Mouse (Mus musculus): Measurements from ENCODE around the gene Chaf1a.
"Not testable (repeated sequence)": the region's sequence is repeated elsewhere in the genome, so short reads cannot be mapped to it uniquely, and the experiment has no call there.

Chaf1a gene

DNA sequence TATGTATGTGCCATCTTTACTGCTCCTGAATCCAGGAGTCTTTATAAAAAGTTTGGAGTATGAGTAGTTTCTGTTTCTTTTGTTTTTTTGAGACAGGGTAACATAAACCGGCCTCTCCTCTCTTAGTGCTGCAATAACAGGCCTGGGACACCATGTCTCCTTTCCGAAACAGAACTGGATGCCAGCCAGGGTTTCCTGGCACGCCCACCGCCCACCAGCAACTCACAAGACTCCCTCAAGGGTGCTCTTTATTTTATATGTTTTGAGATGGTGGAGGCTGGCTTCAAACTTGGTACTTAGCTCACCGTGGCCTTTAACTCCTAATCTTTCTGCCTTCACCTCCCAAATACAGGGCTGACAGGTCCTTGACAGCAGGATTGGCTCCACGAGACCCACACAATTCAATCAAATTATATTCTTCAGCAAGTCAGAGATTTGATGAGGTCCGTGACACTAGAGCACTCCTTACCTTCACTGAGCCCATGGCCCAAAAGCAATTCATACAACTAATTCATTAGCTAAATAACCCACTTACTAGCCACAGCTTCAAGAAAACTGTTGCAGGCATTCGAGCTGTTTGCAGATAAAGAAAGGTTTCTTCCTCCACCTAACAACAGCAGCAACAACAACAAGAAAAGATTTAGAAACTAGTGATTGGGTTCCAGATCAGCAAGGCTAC is 1.5 kb upstream of the Chaf1a start:
- DNase-seq (ENCODE audit: low read depth, low spot score), result no peak

DNA sequence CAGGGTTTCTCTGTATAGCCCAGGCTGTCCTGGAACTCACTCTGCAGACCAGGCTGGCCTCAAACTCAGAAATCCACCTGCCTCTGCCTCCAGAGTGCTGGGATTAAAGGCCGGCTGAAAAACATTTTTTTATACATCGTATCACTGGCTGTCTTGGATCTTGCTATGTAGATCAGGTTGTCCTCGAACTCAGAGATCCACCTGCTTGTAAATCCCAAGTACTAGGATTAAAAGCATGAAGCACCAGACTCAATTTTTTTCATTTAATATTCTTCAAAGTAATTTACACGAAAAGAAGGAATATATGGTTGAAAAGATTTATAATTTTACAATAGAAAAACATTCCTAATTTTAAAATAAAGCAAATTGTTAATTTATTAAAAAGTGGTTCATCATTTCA is 894 bp upstream of the Chaf1a start:
- no peak for DNase-seq (ENCODE audit: low read depth, low spot score)

DNA sequence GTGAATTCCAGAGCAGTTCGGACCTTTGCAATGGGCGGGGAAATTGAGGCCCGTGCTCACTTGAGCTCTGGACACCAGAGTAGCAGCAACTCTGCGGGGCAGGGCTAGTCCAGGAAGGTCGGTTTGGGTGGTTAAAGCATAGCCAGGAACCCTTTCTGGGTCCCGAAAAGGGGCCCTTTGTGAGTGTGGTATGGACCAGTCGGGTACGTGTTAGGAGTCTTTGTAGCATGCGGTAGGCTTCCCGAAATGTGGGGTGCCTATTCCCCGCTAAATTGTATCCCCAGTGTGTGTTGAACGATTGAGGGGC is 571 bp downstream of the Chaf1a start:
- DNase-seq (ENCODE audit: low read depth, low spot score), result peak; percentile 18

DNA sequence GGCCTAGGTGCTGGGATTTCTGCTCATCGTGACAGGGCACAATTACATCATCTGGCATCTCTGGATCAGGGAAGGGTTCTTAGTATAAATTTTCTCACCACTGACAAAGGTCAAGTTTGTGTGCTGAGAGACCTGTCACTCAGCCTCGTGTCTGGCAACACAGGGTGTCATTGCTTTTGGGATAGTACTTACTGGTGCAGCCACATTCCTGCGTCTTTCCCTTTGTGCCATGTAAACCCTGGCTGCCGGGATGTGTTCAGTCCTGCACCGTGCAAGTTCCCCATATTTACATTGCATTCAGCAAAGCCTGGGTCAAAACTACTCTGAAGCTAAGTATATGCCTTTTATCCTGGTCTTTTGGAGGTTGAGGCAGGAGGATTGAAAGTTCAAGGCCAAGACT is 11.1 kb downstream of the Chaf1a start:
- no peak for DNase-seq (ENCODE audit: low read depth, low spot score)

DNA sequence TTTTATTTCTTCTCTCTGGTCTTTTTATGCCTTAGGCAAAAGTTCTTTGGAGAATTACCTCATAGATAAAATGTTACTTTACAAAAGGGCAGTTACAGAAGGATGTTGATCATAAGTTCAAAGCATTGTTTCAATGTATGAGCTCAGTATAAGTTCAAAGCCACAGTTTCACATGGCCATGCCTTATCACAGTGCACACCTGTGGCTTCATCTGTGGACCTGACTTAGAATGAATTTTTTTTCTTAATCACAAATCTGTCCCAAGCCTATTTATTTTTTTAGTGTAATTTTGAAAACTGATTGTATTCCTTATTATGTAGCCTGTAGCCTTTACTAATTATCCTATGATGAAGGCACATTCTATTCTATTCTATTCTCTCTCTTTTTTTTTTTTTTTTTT is 14.7 kb downstream of the Chaf1a start:
- no peak for DNase-seq (ENCODE audit: low read depth, low spot score)

DNA sequence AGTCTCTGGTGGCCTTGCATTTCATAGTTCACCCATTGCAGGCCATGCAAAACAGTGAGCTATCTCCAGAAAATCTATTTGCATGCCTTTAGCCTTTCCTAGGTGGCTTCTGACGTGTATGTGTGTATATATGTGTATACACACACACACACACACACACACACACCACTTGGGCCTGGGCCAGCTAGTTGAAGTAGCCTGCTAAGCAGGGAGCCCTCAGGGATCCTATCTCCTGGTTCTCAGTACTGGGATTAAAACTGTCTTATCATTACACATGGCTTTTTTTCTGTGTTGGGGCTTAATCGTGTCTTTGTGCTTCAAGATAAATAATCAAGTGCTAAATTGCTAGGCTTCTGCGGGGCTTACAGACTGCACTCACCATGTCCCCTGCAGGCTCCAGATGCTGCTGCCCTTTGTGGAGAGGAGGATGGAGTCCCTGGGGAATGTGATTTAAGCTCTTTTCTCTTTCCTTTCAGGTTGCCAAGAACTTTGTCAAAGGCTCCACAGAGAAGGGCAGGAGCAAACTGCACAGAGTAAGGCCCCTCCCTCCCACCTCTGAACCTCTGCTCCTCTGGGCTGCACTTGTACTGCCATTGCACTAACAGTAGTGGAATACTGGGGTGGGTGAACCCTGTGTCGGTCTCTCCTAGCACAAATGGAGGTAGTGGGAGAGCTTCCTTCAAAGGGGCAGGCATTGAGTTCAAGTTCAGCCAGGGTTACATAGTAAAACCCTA is 15.9 kb downstream of the Chaf1a start:
- DNase-seq (ENCODE audit: low read depth, low spot score), result no peak

DNA sequence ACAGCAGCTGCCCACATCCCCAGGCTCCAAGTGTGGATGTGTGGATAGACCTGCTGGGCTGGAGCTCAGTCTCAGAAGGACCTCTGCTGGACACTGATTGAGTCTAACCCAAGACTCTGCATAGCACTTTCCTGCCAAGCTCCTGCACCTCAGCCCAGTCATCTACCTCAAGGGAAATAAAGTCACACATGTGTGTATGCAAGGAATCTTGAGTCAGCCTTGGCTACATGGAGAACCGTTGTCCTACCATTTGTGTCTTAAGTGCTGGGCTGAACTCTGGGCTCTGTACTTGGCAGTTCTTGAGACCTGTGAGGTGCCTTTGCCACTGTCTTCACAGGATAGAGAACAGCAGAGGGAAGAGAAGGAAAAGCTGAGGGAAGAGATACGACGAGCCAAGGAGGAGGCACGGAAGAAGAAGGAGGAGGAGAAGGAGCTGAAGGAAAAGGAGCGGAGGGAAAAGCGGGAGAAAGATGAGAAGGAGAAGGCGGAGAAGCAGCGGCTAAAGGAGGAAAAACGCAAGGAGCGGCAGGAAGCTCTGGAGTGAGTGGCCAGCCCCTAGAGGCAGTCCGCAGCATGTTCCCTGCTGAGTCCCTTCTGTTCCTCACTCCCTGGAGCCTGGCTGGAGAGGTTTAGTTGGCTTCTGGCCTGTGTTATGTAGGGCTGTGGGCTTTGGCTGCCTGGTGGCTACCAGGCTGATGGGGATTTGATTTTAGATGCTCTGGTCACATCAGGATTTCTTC is 17.3 kb downstream of the Chaf1a start:
- no peak for DNase-seq (ENCODE audit: low read depth, low spot score)

DNA sequence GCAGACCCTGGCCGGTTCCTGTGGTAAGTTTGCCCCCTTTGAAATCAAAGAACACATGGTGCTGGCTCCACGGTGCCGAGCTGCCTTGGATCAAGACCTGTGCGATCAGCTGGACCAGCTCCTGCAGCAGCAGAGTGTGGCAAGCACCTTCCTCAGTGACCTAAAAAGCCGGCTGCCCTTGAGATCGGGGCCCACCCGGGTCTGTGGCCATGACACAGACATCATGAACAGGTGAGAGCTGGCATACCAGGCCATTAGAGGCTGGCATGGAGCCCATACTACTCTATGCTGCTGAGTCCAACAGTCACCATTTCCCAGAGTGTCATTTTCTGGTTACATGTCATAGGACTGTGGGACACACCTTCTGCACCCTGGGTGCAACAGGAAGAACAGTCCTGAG is 21.8 kb downstream of the Chaf1a start:
- DNase-seq (ENCODE audit: low read depth, low spot score), result no peak

DNA sequence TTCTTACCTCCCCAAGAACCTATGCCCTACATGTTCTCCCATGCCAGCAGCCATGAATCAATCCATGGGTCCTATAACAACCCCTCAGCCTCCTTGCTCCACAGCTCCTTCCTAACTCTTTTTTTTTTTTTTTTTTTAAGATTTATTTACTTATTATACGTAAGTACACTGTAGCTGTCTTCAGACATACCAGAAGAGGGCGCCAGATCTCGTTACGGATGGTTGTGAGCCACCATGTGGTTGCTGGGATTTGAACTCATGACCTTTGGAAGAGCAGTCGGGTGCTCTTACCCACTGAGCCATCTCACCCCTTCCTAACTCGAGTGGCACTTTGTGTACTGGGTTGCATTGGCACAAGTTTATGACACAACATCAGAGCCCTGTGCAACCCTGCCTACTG is 25.5 kb downstream of the Chaf1a start:
- DNase-seq (ENCODE audit: low read depth, low spot score), result not testable (repeated sequence)

DNA sequence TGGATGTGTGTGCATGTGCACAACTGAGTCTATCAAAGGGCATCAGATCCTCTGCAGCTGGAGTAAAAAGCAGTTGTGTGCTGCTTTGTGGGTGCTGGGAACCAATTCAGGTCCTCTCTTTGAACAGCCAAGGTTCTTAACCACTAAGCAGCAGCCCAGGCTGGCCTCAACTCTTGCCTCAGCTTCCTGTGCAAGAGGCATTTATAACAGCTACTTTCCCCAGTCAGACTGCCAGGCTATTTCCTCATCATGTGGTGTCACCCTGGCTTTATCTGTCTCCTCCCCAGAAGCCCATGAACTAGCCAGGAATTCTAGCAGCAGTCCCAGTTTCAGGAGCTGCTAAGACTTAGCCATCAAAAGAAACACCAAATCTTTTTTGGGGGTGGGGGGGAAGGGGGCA is 26.2 kb downstream of the Chaf1a start:
- DNase-seq (ENCODE audit: low read depth, low spot score), result no peak

DNA sequence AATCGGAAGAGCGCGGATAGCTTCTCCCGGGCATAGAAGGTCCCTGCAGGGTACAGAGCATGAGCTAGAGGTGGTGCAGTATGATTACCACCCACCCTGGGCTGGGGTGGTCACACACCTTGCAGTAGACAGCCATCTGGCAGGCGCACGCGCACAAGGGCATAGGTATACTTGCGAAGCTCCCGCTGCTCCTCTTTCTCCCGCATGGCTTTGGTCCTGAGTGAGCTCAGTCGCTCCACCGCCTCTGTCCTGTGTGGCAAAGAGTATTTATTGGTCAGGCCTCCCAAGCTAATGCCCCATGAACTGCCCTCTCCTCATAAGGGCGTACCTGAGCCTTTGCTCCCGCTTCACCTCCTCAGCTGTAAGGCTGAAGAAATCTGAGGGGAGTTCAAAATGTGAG is 28.8 kb downstream of the Chaf1a start:
- DNase-seq (ENCODE audit: low read depth, low spot score), result no peak

DNA sequence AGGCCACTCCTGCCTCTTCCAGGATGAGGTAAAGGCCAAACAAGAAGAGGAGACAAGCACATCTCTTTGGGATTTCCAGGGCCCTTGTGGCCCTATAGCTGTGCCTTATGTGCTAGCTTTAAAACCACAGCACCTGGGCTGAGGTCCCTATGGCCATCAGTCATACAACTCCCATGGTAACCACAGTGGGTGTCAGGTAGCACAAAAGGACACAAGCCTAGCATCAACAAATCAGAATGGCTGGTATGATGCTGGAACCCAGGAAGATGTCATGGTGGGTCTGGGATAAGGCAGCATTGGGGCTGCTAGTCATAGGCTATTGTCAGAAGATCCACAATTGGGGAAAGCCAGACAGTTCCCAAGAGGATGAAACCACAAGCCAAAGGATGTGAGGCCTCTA is 30.9 kb downstream of the Chaf1a start:
- DNase-seq (ENCODE audit: low read depth, low spot score), result no peak

DNA sequence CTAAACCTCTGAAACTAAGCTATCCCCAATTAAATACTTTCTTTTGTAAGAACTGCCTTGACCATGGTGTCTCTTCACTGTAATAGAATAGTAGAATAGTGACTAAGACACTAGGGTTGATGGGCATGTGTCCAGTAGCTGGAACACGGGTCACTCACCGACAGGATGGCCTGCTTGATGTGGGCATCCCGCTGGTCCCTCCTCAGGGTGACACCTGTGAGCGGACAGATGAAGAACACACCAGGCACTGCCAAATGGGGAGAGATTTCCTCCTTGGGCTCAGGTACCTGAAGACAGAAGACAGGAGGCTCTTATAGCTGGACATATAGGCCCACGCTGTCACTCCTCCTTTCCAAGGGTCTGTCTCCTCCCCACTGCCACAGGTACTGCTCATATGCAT is 32.0 kb downstream of the Chaf1a start:
- DNase-seq (ENCODE audit: low read depth, low spot score), result no peak

DNA sequence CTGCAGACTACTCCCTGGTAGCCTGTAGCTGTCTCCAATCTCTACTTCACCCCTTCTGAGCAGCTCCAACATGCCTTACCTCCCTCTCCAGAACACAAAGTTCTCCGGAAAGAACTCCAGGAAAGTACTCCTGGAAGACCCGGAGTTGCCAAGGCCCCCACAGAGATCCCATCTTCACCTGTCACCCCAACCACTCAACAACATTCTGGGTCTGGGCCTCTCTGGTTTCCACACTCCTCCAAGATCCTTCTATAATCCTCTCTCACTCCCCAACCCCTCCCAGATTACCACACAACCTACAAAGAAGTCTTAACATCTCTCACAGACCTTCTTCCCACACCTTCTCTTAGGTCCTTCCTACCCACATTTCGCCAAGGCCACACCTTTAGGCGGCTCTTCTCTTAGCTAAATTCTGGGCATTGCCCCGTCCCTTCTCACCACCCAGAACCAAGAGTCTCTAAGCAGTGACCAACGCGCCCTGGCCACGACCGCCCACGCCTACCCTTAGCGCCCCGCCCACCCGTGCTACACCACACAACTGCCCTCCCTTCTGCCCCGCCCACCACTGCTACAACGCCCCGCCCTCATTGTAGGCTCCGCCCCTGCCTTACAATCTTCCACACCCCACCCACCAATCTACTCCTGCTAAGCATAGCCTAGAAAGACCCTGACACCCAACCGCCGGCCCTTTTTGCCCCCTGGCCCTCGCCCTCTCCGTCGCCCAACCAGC is 34.0 kb downstream of the Chaf1a start:
- DNase-seq (ENCODE audit: low read depth, low spot score), result peak; percentile 89

DNA sequence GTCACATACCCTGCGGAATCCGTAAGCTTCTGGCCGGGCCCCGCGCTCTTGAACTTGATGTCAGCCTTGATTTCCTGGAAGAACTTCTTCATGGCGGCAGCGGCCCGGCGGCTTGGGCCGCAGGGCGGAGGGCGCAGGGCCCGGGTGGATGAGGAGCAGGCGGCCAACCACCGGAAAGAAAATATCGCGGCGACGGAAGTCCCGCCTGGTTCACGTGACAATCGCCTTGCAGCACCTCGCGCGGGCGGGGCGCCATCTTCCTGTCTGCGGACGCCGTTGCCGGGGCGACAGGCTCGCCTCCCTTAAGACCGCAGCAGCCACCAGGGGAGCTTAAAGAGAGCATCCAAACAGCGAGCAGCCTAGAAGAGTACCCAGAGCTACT is 34.6 kb downstream of the Chaf1a start, which contains the start of gene Ubxn6:
Gene Ubxn6 (minus strand): TSS at position 202 of the 382 bp plus-strand sequence.
- DNase-seq (ENCODE audit: low read depth, low spot score), result peak; percentile 96

DNA sequence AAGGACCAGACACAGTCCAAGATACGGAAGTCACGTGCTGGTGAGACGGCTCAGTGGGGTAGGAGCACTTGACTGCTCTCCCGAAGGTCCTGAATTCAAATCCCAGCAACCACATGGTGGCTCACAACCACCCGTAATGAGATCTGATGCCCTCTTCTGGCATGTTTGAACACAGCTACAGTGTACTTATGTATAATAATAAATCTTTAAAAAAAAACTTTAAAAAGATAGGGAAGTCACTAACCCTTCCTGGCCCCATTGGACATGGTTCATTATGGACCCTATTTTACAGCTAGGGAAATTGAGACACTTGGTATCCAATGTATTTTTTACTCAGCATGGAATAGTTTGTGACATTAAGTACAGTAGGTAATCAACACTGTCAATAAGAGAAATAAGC is 37.3 kb downstream of the Chaf1a start:
- no peak for DNase-seq (ENCODE audit: low read depth, low spot score)

DNA sequence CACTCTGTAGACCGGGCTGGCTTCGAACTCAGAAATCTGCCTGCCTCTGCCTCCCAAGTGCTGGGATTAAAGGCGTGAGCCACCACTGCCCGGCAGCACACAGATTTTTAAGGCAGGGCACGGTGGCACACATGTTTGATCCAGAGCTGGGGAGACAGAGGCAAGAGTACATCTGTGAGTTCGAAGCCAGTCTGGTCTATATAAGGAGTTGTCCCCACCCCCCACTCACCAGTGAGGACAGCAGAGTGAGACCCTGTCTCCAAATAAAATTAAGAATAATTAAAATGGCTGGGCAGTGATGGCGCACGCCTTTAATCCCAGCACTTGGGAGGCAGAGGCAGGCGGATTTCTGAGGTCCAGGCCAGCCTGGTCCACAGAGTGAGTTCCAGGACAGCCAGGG is 38.1 kb downstream of the Chaf1a start:
- not testable (repeated sequence) for DNase-seq (ENCODE audit: low read depth, low spot score)

DNA sequence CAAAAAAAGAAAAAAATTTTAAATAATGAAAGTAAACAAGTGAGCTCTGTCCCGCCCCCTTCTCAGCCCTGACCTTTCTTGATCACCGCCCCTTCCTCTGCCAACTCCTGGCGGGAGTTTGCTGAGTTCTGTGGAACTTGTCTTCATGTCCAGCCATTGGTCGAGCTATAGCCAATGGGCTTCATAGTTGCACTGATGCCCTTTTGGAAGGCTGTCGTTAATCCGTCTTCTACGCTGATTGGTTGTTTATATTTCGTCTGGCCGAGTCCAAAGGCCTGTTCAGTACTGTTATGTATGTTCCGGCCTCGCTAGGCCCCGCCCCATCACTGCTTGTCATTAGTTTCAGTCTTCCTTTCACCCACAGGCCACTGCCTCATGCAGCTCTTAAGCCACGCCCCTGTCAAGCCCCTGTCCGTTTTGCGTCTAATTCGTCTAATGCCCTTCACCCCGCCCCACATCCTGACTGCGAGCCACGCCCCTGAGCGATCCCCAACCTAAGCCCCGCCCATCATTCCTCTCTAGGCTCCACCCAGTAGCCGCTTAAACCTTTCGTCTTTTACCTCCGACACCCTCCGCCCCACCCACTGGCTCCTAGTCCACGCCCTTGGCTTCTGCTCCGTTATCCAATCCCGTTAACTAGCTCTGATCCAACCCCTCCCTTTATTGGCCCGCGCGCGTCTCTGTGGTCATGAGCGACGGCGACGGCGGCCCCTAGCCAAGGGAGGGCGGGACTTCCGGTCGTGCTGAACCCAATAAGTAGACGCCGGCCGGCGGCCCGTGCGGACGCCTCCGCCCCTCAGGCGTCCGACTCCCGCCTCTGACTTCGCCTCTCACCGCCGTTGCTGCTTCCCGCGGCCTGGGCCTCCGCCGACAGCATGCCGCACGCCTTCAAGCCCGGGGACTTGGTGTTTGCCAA is 38.9 kb downstream of the Chaf1a start, which contains the start of gene Hdgfl2:
Gene Hdgfl2 (plus strand): TSS at position 755 of the 916 bp plus-strand sequence.
- DNase-seq (ENCODE audit: low read depth, low spot score), result peak; percentile 100

DNA sequence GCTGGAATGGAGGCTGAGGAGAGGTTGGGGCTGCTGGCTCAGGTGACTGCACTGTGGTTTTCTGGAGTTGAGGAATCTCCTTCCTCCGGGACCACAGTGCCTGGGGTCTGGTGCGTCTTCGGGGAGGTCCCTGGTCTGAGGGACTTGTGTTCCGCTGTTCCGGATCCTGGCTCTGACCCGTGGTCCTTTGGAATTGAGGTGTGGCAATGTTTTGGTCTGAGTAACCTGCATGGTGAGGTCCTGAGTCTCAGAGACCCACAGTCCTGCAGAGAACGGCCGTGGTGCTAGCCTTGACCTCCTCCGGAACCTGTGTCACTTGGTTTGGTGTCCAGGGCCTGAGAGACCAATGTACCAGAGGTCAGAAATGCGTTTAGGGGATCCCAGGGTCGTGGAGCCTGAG is 39.7 kb downstream of the Chaf1a start:
- DNase-seq (ENCODE audit: low read depth, low spot score), result no peak

DNA sequence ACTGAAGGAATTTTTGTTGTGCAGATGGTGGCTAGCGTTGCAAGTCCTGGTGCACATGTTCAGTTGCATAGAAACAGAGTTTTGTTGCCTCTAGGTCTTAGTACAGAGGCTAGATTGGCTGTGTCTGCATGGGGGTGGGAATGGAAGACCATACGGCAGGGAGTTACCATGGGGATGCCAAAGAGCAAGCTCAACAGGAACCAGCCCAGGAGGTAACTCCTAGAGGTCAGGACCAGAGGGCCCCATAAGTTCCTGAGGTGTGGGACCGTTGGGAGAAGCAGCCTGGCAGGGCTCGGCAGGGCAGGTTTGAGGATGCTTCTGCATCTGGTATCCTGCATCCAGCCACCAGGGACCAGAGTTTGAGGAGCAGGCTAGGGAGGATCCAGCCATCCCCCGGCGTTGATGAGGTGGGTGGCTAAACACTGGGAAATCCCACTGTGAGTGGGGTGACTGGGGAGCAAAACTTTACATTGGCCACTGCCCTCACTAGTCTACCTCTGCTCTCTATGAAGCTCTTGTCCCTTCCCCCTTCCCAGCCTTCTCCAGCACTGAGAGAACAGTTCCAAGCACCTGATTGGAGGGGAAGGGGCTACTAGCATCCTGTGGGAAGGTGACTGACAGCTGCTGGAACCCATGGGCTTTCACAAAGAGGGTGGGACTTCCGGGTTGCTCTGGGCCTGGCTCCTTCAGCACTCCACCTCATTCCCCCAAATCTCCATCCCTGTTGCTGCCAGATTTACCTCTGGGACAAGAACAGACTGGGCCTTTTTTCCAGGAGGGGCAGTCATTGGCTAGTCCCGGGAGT is 40.7 kb downstream of the Chaf1a start:
- DNase-seq (ENCODE audit: low read depth, low spot score), result peak; percentile 88

Data from mesoderm, embryonic 11.5 days (tissue).